Mouse (Mus musculus): Measurements from ENCODE around the gene Spata13.

GRCm38 (mm10) chr14:60636996-60637395 lies 3.2 kb downstream of the Spata13 start:
- TF ChIP-seq CTCF (IDR thresholded peaks at IDR 0.05; ENCODE audit: extremely low read depth, insufficient read length, insufficient replicate concordance, low read depth, low read length) (no peak), POLR2A (IDR thresholded peaks at IDR 0.05; ENCODE audit: low read depth, low read length) (no peak)
